Mouse (Mus musculus) stomach, postnatal 0 days (tissue): ENCODE results near the gene Krt10. TPM values are rescaled to one million over a fixed set of nuclear protein-coding genes. Genes with fewer than 3 reads are reported as not detected.

ENCODE experiments used
- ATAC-seq: fragments of 200-750 bp; cut with Nextera tagmentation; 2 replicates; pipeline ENCODE4 v1.8.0; 2017; ENCODE audit not compliant: low FRiP score, low TSS enrichment
- DNase-seq: peaks from one replicate; pipeline ENCODE4 v3.0.0-alpha.2; 2016; ENCODE audit warnings: low spot score
- H3K27ac ChIP-seq: fragments of 300-500 bp; sonication (generic); replicated peaks from 2 replicates; pipeline ENCODE4 v1.5.1; 2014; ENCODE audit warnings: mild to moderate bottlenecking, control low read depth
- H3K27me3 ChIP-seq: fragments of 300-500 bp; sonication (generic); 2 replicates; pipeline ENCODE4 v1.6.1; 2014; ENCODE audit warnings: low read length; ENCODE audit not compliant: control insufficient read depth, insufficient read depth
- H3K36me3 ChIP-seq: fragments of 300-500 bp; sonication (generic); 2 replicates; pipeline ENCODE4 v1.6.1; 2014; ENCODE audit warnings: low read length, mixed read lengths; ENCODE audit not compliant: control insufficient read depth, insufficient read depth
- H3K4me1 ChIP-seq: fragments of 300-500 bp; sonication (generic); replicated peaks from 2 replicates; pipeline ENCODE4 v1.6.1; 2014; ENCODE audit warnings: antibody characterized with exemption; ENCODE audit not compliant: control insufficient read depth, insufficient read depth
- H3K4me2 ChIP-seq: fragments of 300-500 bp; sonication (generic); replicated peaks from 2 replicates; pipeline ENCODE4 v1.6.1; 2014; ENCODE audit warnings: low read depth, mild to moderate bottlenecking, control low read depth, moderate library complexity
- H3K4me3 ChIP-seq: fragments of 300-500 bp; sonication (generic); 2 replicates; pipeline ENCODE4 v1.5.1; 2014; ENCODE audit warnings: low read depth, low read length, control low read depth
- H3K9ac ChIP-seq: fragments of 300-500 bp; sonication (generic); 2 replicates; pipeline ENCODE4 v1.6.1; 2014; ENCODE audit warnings: mild to moderate bottlenecking, low read length, control low read depth, mixed read lengths
- H3K9me3 ChIP-seq: fragments of 300-500 bp; sonication (generic); 2 replicates; pipeline ENCODE4 v1.6.1; 2016; ENCODE audit warnings: low read length; ENCODE audit not compliant: control insufficient read depth
- CTCF ChIP-seq: IDR thresholded peaks from 2 replicates; pipeline ENCODE4 v1.5.1; 2016; ENCODE audit warnings: antibody characterized with exemption, low read depth, mild to moderate bottlenecking, moderate library complexity
- EP300 ChIP-seq: optimal IDR thresholded peaks from 2 replicates; pipeline ENCODE3; 2016; ENCODE audit warnings: antibody characterized with exemption
- WGBS: fragments of 180-500 bp; shearing (Covaris S2); extraction: QIAGEN DNeasy Blood & Tissue Kit; methylation state at CpG from one replicate; pipeline ENCODE4 v1.1.7; 2014; 5-methylcytosine and 5-hydroxymethylcytosine counted together
- polyA plus RNA-seq: library from polyadenylated mRNA; unstranded; fragments of >200 nt; fragmentation: Nextera tagmentation; extraction: Ambion mirVana; gene quantifications from 2 replicates; pipeline ENCODE4 v1.2.1, GENCODE M21; 2015

The Krt10 gene
- polyA plus RNA-seq, 1 experiment from 2014 or later, result 431 TPM

DNA sequence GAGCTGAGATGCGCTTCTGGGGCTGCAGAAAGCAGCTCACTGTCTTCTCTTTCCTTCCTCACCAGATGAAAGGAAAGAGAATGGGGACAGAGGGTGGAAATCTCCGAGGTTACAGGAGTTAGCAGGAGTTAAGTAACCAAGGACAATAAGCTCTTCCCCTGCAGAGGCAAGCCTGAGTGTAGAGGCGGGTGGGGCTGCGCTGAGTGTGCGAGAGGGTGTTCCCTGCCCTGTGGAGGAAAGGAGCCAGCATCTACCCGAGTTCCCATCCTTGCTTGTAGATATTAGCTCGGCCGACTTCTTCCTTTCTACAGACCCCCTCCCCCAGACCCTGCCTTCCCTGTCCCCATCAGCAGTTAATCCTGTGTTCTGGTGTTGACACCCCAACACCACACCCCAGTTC, 9.7 kb upstream of the Krt10 start:
- 47% methylated on average over 8 of the region's 8 CpGs for WGBS

GRCm38 (mm10) chr11:99398084-99398483, 8.9 kb upstream of the Krt10 start:
- no peaks in the 10 kb centered on the region for H3K36me3 ChIP-seq
- no peaks in the 10 kb centered on the region for H3K4me1 ChIP-seq
- TF ChIP-seq EP300 (no peak), CTCF (no peak)
- 74% methylated on average over 3 of the region's 3 CpGs for WGBS
- no peaks in the 10 kb centered on the region for H3K27me3 ChIP-seq
- ATAC-seq (no peak), DNase-seq (no peak)
- H3K27ac ChIP-seq, result no peak overlapping the region
- no peak overlapping the region for H3K9ac ChIP-seq
- H3K9me3 ChIP-seq, result no peaks in the 10 kb centered on the region
- H3K4me3 ChIP-seq, result no peak overlapping the region
- H3K4me2 ChIP-seq, result no peak overlapping the region

More for the DNA sequence above, 9.7 kb upstream of the Krt10 start:
- H3K36me3 ChIP-seq, result no peaks in the 10 kb centered on the region
- ATAC-seq (no peak), DNase-seq (peak; percentile 20)
- 0 out of 2 replicates have a peak overlapping the region, but pooled peaks have one; percentile 20 for H3K27ac ChIP-seq
- no peaks in the 10 kb centered on the region for H3K4me1 ChIP-seq
- no peak overlapping the region for H3K4me2 ChIP-seq
- H3K9me3 ChIP-seq, result no peaks in the 10 kb centered on the region
- H3K4me3 ChIP-seq, result no peak overlapping the region
- TF ChIP-seq EP300, result no peak
- TF ChIP-seq CTCF, result no peak
- H3K27me3 ChIP-seq, result no peaks in the 10 kb centered on the region
- no peak overlapping the region for H3K9ac ChIP-seq

- no peak for ATAC-seq
- H3K4me1 ChIP-seq, result no peaks in the 10 kb centered on the region
- H3K4me2 ChIP-seq, result no peak overlapping the region
- H3K9ac ChIP-seq, result no peak overlapping the region
- WGBS, result 81% methylated on average over 2 of the region's 2 CpGs
- no peaks in the 10 kb centered on the region for H3K27me3 ChIP-seq
- no peak overlapping the region for H3K4me3 ChIP-seq
- DNase-seq, result no peak
- H3K36me3 ChIP-seq, result no peaks in the 10 kb centered on the region
- no peak overlapping the region for H3K27ac ChIP-seq
- no peaks in the 10 kb centered on the region for H3K9me3 ChIP-seq
- no peak for TF ChIP-seq CTCF
- no peak for TF ChIP-seq EP300
These were observed 7.5 kb upstream of the Krt10 start for GRCm38 (mm10) chr11:99396661-99397060.

GRCm38 (mm10) chr11:99396034-99396433, 6.9 kb upstream of the Krt10 start:
- H3K4me2 ChIP-seq, result no peak overlapping the region
- H3K4me3 ChIP-seq, result no peak overlapping the region
- H3K9ac ChIP-seq, result no peak overlapping the region
- 53% methylated on average over 3 of the region's 3 CpGs for WGBS
- ATAC-seq (no peak), DNase-seq (no peak)
- no peak for TF ChIP-seq EP300
- TF ChIP-seq CTCF, result no peak
- no peaks in the 10 kb centered on the region for H3K9me3 ChIP-seq
- no peak overlapping the region for H3K27ac ChIP-seq
- H3K27me3 ChIP-seq, result no peaks in the 10 kb centered on the region
- H3K4me1 ChIP-seq, result no peaks in the 10 kb centered on the region
- H3K36me3 ChIP-seq, result no peaks in the 10 kb centered on the region

GRCm38 (mm10) chr11:99392492-99392891, 3.3 kb upstream of the Krt10 start:
- DNase-seq (no peak), ATAC-seq (no peak)
- Histone ChIP-seq H3K36me3 (no peaks in the 10 kb centered on the region), H3K4me3 (no peak overlapping the region; the same call in 1 of the 2 replicates), H3K27ac (no peak overlapping the region; the same call in 1 of the 2 replicates), H3K27me3 (no peaks in the 10 kb centered on the region), H3K4me2 (peak overlapping the region; percentile 15; the same call in 1 of the 2 replicates), H3K9me3 (no peaks in the 10 kb centered on the region), H3K9ac (0 out of 2 replicates have a peak overlapping the region, but pooled peaks have one; percentile 5), H3K4me1 (no peaks in the 10 kb centered on the region)
- TF ChIP-seq EP300 (no peak), CTCF (no peak)
- WGBS, result 56% methylated on average over 10 of the region's 10 CpGs

DNA sequence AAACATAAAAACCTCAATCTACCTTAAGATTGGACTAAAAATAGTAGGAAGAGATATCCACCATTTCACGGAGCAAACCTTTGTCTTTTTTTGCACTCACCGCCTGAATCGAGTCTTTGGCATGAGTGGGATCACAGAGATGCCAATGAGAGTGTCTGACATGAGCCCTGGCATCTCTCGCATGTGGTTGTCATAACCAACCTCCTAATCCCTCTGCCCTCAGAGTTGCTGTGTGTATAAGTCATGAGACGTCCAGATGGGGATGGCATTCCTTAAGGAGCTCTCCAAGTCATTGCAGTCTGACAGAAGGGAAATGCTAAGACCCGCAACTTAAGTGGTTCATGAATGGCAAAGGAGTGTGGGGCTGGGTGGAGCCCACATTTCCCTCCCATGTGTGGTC, 2.2 kb upstream of the Krt10 start:
- no peak for DNase-seq

More for the DNA sequence above, 2.2 kb upstream of the Krt10 start:
- H3K36me3 ChIP-seq, result no peaks in the 10 kb centered on the region
- H3K9me3 ChIP-seq, result no peaks in the 10 kb centered on the region
- no peak for ATAC-seq
- TF ChIP-seq EP300 (no peak), CTCF (no peak)
- H3K9ac ChIP-seq, result no peak overlapping the region
- no peaks in the 10 kb centered on the region for H3K4me1 ChIP-seq
- 0 out of 2 replicates have a peak overlapping the region, but pooled peaks have one; percentile 18 for H3K27ac ChIP-seq
- H3K4me2 ChIP-seq, result no peak overlapping the region
- H3K4me3 ChIP-seq, result no peak overlapping the region
- no peaks in the 10 kb centered on the region for H3K27me3 ChIP-seq
- WGBS, result 66% methylated on average over 6 of the region's 6 CpGs
